Mouse (Mus musculus) limb, embryonic 11.5 days (tissue): ENCODE measurements at regions not wholly inside any gene's neighbourhood (a gene's known extent, or its start where the extent isn't known, plus 50 kb on each side); places are given as distances from the start of the nearest gene placed in this dataset.
A peak's percentile ranks its signal among the peaks of the same experiment; 100 is the strongest.

Experiments
- ATAC-seq: fragments of 200-750 bp; cut with Nextera tagmentation; 2 replicates; pipeline ENCODE4 v1.8.0; 2017; ENCODE audit warnings: low read depth; ENCODE audit not compliant: insufficient number of reproducible peaks, low FRiP score, low TSS enrichment
- DNase-seq: peaks from one replicate; pipeline ENCODE4 v3.0.0-alpha.2; 2015; ENCODE audit warnings: low spot score
- H3K27ac ChIP-seq: fragments of 300-500 bp; sonication (generic); replicated peaks from 2 replicates; pipeline ENCODE4 v1.5.1; 2014; ENCODE audit warnings: low read depth, mild to moderate bottlenecking, low read length
- H3K27me3 ChIP-seq: fragments of 300-500 bp; sonication (generic); 2 replicates; pipeline ENCODE4 v1.6.1; 2014; ENCODE audit warnings: mild to moderate bottlenecking, low read length, mixed read lengths; ENCODE audit not compliant: control insufficient read depth, insufficient read depth
- H3K36me3 ChIP-seq: fragments of 300-500 bp; sonication (generic); 2 replicates; pipeline ENCODE4 v1.6.1; 2014; ENCODE audit warnings: mild to moderate bottlenecking, low read length, moderate library complexity, mixed read lengths; ENCODE audit not compliant: control insufficient read depth, insufficient read depth
- H3K4me1 ChIP-seq: fragments of 300-500 bp; sonication (generic); 2 replicates; pipeline ENCODE4 v1.6.1; 2014; ENCODE audit warnings: low read length, mixed read lengths; ENCODE audit not compliant: control insufficient read depth, insufficient read depth
- H3K4me2 ChIP-seq: fragments of 300-500 bp; sonication (generic); 2 replicates; pipeline ENCODE4 v1.6.1; 2014; ENCODE audit warnings: low read depth, mild to moderate bottlenecking, moderate library complexity; ENCODE audit not compliant: severe bottlenecking
- H3K4me3 ChIP-seq: fragments of 300-500 bp; sonication (generic); 2 replicates; pipeline ENCODE4 v1.5.1; 2014; ENCODE audit warnings: low read depth, low read length
- H3K9ac ChIP-seq: fragments of 300-500 bp; sonication (generic); 2 replicates; pipeline ENCODE4 v1.6.1; 2014; ENCODE audit warnings: mild to moderate bottlenecking, low read length
- H3K9me3 ChIP-seq: fragments of 300-500 bp; sonication (generic); 2 replicates; pipeline ENCODE4 v1.6.1; 2016; ENCODE audit warnings: low read length; ENCODE audit not compliant: control insufficient read depth
- WGBS: fragments of 180-500 bp; shearing (Covaris S2); extraction: QIAGEN DNeasy Blood & Tissue Kit; methylation state at CpG from one replicate; pipeline ENCODE4 v1.1.7; 2014; 5-methylcytosine and 5-hydroxymethylcytosine counted together

DNA sequence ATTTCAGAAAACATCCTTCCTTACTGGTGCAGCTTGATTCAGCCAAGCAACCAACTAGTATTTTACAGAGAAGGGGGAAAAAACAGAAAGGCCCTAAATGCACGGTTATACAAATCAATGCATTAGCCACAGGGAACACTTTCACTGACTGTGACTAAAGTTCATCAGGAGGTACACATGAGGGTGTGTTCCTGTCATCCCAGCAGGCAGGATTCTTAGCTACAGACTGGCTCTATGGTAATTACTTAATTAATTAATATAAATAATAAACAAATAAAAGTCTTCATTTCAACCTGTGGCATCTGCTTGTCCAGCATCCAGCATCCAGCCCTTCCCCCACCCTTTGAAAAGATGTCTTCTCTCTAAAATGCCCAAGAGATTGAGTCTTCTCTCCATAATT lies 359.7 kb upstream of the Cd180 start:
- Histone ChIP-seq H3K4me2 (no peak overlapping the region), H3K9ac (no peak overlapping the region), H3K4me3 (no peak overlapping the region), H3K36me3 (no peaks in the 10 kb centered on the region), H3K9me3 (no peaks in the 10 kb centered on the region), H3K27ac (no peak overlapping the region), H3K27me3 (no peaks in the 10 kb centered on the region), H3K4me1 (no peaks in the 10 kb centered on the region)
- ATAC-seq = no peak
- no peak for DNase-seq
- 70% methylated on average over 1 of the region's 1 CpGs for WGBS

DNA sequence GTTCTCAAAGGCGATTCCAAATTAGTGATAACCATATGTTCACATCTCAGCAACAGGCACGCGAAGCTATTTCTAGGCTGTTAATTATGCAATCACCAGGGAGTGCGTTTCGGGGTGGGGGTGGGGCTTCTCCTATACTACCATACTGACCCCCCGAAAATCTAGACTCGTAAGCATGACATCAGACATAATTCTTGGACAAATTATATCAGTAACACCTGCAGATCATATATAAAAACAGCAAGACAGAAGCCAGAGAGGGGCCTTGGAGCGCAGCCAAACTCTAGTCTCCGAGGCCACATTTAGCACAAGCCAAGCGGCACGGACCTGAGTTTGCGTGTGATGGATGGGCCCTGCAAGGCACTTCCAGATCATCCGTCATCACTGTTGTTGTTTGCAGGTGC lies 359.2 kb upstream of the Cd180 start:
- WGBS = 54% methylated on average over 13 of the region's 13 CpGs
- DNase-seq (peak; percentile 48), ATAC-seq (no peak)
- H3K9me3 ChIP-seq = no peaks in the 10 kb centered on the region
- H3K27me3 ChIP-seq = no peaks in the 10 kb centered on the region
- H3K4me1 ChIP-seq = no peaks in the 10 kb centered on the region
- no peaks in the 10 kb centered on the region for H3K36me3 ChIP-seq
- H3K4me2 ChIP-seq = no peak overlapping the region
- H3K4me3 ChIP-seq = no peak overlapping the region
- no peak overlapping the region for H3K9ac ChIP-seq
- H3K27ac ChIP-seq = no peak overlapping the region

DNA sequence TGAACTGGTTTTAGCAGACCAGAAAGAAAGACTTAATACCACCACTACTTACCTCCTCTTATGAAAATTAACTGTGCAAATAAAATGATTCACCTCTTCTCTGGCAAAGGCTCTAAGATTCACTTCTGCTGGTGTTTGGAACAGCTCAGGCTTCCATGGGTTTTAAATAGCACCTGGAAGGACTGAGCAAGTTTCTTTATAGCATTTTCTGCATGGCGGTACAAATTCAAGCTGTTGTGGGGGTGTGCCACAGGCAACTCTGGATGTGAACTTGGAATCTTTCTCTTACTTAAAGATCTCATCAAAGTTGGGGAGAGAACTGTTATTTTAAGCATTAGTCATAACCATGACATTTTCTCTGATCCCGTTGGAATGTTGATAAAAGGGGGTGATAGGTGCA lies 350.1 kb upstream of the Cd180 start:
- H3K9ac ChIP-seq = no peak overlapping the region
- H3K27me3 ChIP-seq = no peaks in the 10 kb centered on the region
- 87% methylated on average over 2 of the region's 2 CpGs for WGBS
- H3K4me2 ChIP-seq = no peak overlapping the region
- H3K4me3 ChIP-seq = no peak overlapping the region
- H3K27ac ChIP-seq = no peak overlapping the region
- H3K4me1 ChIP-seq = no peaks in the 10 kb centered on the region
- no peak for ATAC-seq
- no peak for DNase-seq
- H3K36me3 ChIP-seq = no peaks in the 10 kb centered on the region
- no peaks in the 10 kb centered on the region for H3K9me3 ChIP-seq

DNA sequence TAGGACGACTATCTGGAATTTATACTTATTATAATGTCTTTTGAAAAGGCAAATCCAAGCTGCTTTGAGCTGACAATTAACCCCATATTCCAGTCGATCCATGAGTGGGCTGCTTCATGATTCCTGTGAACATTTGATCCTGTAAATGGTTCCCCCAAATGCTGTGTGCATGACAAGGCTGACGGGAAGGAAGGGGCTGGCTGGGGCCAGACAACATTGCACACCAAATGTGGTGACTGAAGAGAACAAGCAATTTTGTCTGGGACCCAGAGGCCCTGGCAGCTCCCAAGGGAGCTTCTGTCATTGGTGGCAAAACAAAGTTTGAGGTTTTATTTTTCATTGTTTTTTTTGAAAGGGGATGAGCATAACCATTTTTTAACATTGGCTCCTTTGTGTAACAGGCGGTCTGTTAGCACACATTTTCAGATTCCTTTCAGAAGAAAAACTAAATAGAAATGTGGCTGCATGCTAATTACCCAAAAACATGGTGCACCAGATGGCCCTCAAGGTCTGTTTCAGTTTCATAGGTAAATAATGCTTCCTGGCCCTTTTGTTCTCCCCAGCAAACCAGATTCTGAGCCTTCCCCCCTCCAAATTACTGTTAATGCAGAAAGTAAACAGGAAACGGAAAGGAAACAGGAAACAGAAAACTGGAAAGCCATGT lies 348.6 kb upstream of the Cd180 start:
- ATAC-seq (no peak), DNase-seq (no peak)
- Histone ChIP-seq H3K9me3 (no peaks in the 10 kb centered on the region), H3K4me2 (no peak overlapping the region), H3K4me3 (no peak overlapping the region), H3K9ac (no peak overlapping the region), H3K36me3 (no peaks in the 10 kb centered on the region), H3K4me1 (no peaks in the 10 kb centered on the region), H3K27ac (no peak overlapping the region), H3K27me3 (no peaks in the 10 kb centered on the region)
- 70% methylated on average over 5 of the region's 5 CpGs for WGBS

DNA sequence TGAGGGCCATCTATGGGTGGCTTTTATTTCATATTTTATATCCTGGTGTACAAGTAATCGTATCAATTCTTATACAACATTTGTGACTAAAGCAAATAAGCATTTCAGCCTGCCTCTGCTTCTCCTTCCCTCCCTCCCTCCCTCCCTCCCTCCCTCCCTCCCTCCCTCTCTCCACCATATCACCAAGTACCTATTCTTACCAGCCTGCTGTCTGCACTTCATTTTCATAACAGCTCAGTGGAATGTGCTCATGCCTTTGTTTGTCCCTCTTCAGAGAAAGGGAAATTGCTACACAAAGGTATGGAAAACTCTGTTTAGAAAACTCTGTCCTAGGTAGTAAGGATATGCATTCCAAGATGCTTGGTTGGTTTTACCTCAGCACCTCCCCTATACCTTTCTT lies 343.9 kb upstream of the Cd180 start:
- no peak for ATAC-seq
- H3K27me3 ChIP-seq = no peaks in the 10 kb centered on the region
- no peak overlapping the region for H3K9ac ChIP-seq
- DNase-seq = no peak
- WGBS = 86% methylated on average over 1 of the region's 1 CpGs
- no peaks in the 10 kb centered on the region for H3K4me1 ChIP-seq
- H3K4me3 ChIP-seq = no peak overlapping the region
- H3K4me2 ChIP-seq = no peak overlapping the region
- H3K27ac ChIP-seq = no peak overlapping the region
- no peaks in the 10 kb centered on the region for H3K36me3 ChIP-seq
- H3K9me3 ChIP-seq = no peaks in the 10 kb centered on the region

DNA sequence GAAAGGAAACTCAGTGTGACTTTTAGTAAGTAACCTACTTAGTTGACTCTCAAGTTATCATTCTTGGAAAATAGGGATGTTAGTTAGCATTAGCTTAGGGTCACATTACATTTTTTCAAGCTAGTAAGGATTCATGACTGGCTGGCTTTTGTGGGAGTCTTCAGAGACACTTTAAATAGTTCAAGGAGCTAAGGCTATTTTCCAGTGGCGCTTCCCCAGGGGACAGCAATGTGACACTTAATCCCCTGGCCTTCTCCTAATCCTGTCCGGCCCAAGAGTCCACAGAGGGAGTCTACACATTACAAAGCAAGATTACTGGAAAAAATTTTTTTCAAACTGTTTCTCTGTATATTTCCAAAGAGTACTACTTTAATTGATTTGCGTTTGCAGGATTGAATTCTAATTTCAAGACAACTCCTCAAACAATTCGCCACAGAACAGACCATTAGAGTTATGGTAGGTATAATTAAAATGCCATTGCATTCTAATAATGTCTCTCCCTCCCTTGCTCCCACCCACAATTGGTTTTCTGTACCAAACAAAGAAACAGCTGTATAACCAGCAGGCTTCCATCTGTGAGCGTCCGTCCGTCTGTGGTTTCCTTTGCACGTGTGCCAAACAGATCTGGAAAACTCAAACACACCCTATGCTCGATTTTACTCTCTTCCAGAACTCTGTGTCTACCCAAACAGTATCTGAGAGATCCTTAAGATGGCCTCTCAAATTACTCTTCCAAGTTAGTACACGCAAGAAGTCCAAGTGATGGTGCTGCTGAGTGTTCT lies 341.1 kb upstream of the Cd180 start:
- H3K9ac ChIP-seq = no peak overlapping the region
- no peak overlapping the region for H3K4me2 ChIP-seq
- H3K27ac ChIP-seq = no peak overlapping the region
- H3K9me3 ChIP-seq = no peaks in the 10 kb centered on the region
- no peaks in the 10 kb centered on the region for H3K36me3 ChIP-seq
- no peaks in the 10 kb centered on the region for H3K27me3 ChIP-seq
- DNase-seq (no peak), ATAC-seq (no peak)
- no peak overlapping the region for H3K4me3 ChIP-seq
- H3K4me1 ChIP-seq = no peaks in the 10 kb centered on the region
- 80% methylated on average over 10 of the region's 10 CpGs for WGBS

DNA sequence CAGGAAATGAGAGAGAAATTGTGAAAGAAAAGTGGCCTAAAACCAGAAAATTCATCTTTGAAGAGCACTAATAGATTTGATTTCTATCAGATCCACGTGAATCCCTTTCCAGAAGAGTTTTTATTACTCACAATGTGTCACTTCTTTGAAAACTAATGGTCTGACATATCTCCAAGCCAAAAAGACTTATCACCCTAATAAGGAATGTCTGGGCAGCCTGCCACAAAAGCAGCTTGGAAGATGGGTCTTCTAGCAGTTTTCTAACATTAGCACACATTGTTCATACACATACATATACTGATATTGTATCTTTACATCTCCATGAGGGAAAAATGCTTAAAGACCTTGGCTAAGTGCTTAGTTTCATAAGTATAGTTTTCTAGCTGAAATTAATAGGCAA lies 337.8 kb upstream of the Cd180 start:
- H3K9me3 ChIP-seq = no peaks in the 10 kb centered on the region
- H3K4me2 ChIP-seq = no peak overlapping the region
- DNase-seq = no peak
- H3K4me1 ChIP-seq = no peaks in the 10 kb centered on the region
- 69% methylated on average over 1 of the region's 1 CpGs for WGBS
- H3K4me3 ChIP-seq = no peak overlapping the region
- H3K27ac ChIP-seq = no peak overlapping the region
- ATAC-seq = no peak
- H3K9ac ChIP-seq = no peak overlapping the region
- H3K27me3 ChIP-seq = no peaks in the 10 kb centered on the region
- no peaks in the 10 kb centered on the region for H3K36me3 ChIP-seq

DNA sequence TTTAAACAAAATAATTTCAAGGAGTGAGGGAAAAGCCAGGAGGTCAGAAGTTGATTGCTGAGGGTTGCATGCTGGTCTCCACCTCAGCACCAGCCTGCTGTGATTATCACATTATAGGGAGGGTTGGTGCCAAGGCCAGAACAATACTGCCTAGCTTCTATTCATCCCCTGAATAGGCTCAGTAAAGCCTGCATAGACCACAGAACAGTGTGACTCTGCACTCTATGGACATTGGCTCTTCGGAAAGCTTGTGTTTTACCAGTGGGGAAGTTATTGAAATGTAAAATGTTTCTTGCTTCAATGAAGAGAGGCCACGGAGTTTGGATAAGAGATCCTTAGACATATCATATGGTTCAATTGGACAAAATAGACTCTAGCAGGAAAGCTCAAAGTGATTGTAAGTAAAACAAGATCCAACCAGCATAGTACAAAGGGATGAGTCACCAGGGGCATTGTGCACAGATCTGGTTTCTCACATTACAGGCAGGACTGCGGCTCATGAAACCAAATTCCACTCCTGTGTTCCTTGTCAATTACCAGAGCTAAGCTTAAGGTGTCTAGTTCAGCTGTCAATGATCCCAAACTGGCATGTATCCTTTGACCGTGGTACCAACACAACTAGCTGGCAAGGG lies 320.8 kb upstream of the Cd180 start:
- Histone ChIP-seq H3K4me1 (no peaks in the 10 kb centered on the region), H3K27me3 (no peaks in the 10 kb centered on the region), H3K27ac (no peak overlapping the region), H3K9me3 (no peaks in the 10 kb centered on the region), H3K9ac (no peak overlapping the region), H3K4me2 (no peak overlapping the region), H3K4me3 (no peak overlapping the region), H3K36me3 (no peaks in the 10 kb centered on the region)
- WGBS = 86% methylated on average over 4 of the region's 4 CpGs
- DNase-seq = no peak
- no peak for ATAC-seq
